Mouse (Mus musculus): ENCODE results near the gene Sgtb. TPM values are rescaled to one million over a fixed set of nuclear protein-coding genes. Genes with fewer than 3 reads are reported as not detected.

Sgtb gene
- polyA plus RNA-seq, 1 experiment from 2014 or later, result 4.9 TPM

- Histone ChIP-seq H3K27ac (ENCODE audit: low read length) (no peak overlapping the region), H3K4me1 (ENCODE audit: control insufficient read depth, insufficient read depth, low read length) (no peaks in the 10 kb centered on the region), H3K4me3 (replicated peaks; ENCODE audit: low read length) (no peak overlapping the region), H3K9ac (ENCODE audit: low read length) (no peak overlapping the region), H3K27me3 (ENCODE audit: control insufficient read depth, insufficient read depth, low read length) (no peaks in the 10 kb centered on the region), H3K9me3 (replicated peaks; ENCODE audit: control insufficient read depth, low read length) (no peaks in the 10 kb centered on the region), H3K36me3 (ENCODE audit: control insufficient read depth, insufficient read depth, low read length) (no peaks in the 10 kb centered on the region), H3K4me2 (ENCODE audit: low read depth, low read length) (no peak overlapping the region)
- peak; percentile 73; the same call in 1 of the 2 replicates for ATAC-seq (ENCODE audit: insufficient read depth, low FRiP score)
- 54% methylated on average over 10 of the region's 10 CpGs for WGBS
Measured at GRCm38 (mm10) chr13:104074731-104075130, 34.8 kb upstream of the Sgtb start.

DNA sequence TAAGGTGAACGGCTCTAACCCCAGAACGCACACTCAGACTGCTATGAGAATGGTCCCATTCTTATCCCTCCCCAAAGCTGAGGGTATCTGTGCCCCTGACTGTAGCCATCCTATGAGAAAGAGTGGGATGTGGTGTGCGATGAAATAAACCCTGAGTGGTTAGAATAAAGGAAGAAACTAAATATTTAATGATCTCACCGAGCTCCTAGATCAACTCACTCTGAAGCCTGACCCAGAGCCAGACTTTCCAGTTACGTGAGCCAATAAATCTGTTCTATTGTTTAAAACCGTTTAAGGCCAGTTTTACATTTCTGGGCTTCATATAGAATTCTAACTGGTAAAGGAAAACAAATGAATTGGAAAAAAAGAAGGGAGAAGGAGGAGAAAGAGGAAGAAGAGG is 32.5 kb upstream of the Sgtb start:
- H3K27ac ChIP-seq (ENCODE audit: low read length), result peak overlapping the region; percentile 5; the same call in 1 of the 2 replicates
- no peaks in the 10 kb centered on the region for H3K9me3 ChIP-seq (replicated peaks; ENCODE audit: control insufficient read depth, low read length)
- H3K4me2 ChIP-seq (ENCODE audit: low read depth, low read length), result no peak overlapping the region
- no peak for ATAC-seq (ENCODE audit: insufficient read depth, low FRiP score)
- no peaks in the 10 kb centered on the region for H3K36me3 ChIP-seq (ENCODE audit: control insufficient read depth, insufficient read depth, low read length)
- H3K4me3 ChIP-seq (replicated peaks; ENCODE audit: low read length), result no peak overlapping the region
- H3K4me1 ChIP-seq (ENCODE audit: control insufficient read depth, insufficient read depth, low read length), result no peaks in the 10 kb centered on the region
- H3K9ac ChIP-seq (ENCODE audit: low read length), result no peak overlapping the region
- no peaks in the 10 kb centered on the region for H3K27me3 ChIP-seq (ENCODE audit: control insufficient read depth, insufficient read depth, low read length)
- WGBS, result 50% methylated on average over 6 of the region's 6 CpGs

DNA sequence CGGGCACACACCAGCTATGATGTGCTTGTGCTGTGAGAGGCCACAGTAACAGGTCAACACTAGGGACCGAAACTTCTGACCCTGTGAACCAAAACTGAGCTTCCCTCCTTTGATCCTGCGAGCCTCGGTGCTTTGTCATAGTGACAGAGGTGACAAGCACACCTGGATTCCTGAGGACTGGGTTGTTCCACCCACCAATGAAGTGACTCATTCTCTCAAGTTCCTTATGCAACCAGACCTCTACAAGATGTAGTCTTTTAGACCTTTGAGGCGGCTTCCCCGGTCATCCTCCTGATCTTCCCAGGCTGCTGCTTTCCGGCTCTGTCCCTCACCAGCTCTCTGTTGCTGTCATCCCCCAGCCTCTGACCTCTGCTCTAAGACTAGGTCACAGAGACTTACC is 27.0 kb upstream of the Sgtb start:
- H3K4me3 ChIP-seq (replicated peaks; ENCODE audit: low read length), result no peak overlapping the region
- 68% methylated on average over 7 of the region's 7 CpGs for WGBS
- 0 out of 2 replicates have a peak, but pooled peaks cover 3% of the 10 kb centered on the region for H3K4me1 ChIP-seq (ENCODE audit: control insufficient read depth, insufficient read depth, low read length)
- H3K27ac ChIP-seq (ENCODE audit: low read length), result peak overlapping the region; percentile 7; the same call in 1 of the 2 replicates
- H3K36me3 ChIP-seq (ENCODE audit: control insufficient read depth, insufficient read depth, low read length), result no peaks in the 10 kb centered on the region
- no peaks in the 10 kb centered on the region for H3K27me3 ChIP-seq (ENCODE audit: control insufficient read depth, insufficient read depth, low read length)
- no peak overlapping the region for H3K9ac ChIP-seq (ENCODE audit: low read length)
- ATAC-seq (ENCODE audit: insufficient read depth, low FRiP score), result no peak
- H3K4me2 ChIP-seq (ENCODE audit: low read depth, low read length), result no peak overlapping the region
- H3K9me3 ChIP-seq (replicated peaks; ENCODE audit: control insufficient read depth, low read length), result no peaks in the 10 kb centered on the region

GRCm38 (mm10) chr13:104084600-104084999 is 24.9 kb upstream of the Sgtb start:
- no peak overlapping the region for H3K9ac ChIP-seq (ENCODE audit: low read length)
- H3K27me3 ChIP-seq (ENCODE audit: control insufficient read depth, insufficient read depth, low read length), result no peaks in the 10 kb centered on the region
- H3K27ac ChIP-seq (ENCODE audit: low read length), result no peak overlapping the region
- no peak overlapping the region for H3K4me2 ChIP-seq (ENCODE audit: low read depth, low read length)
- 0 out of 2 replicates have a peak, but pooled peaks cover 4% of the 10 kb centered on the region for H3K4me1 ChIP-seq (ENCODE audit: control insufficient read depth, insufficient read depth, low read length)
- H3K36me3 ChIP-seq (ENCODE audit: control insufficient read depth, insufficient read depth, low read length), result no peaks in the 10 kb centered on the region
- ATAC-seq (ENCODE audit: insufficient read depth, low FRiP score), result no peak
- no peaks in the 10 kb centered on the region for H3K9me3 ChIP-seq (replicated peaks; ENCODE audit: control insufficient read depth, low read length)
- H3K4me3 ChIP-seq (replicated peaks; ENCODE audit: low read length), result no peak overlapping the region
- 51% methylated on average over 2 of the region's 2 CpGs for WGBS

DNA sequence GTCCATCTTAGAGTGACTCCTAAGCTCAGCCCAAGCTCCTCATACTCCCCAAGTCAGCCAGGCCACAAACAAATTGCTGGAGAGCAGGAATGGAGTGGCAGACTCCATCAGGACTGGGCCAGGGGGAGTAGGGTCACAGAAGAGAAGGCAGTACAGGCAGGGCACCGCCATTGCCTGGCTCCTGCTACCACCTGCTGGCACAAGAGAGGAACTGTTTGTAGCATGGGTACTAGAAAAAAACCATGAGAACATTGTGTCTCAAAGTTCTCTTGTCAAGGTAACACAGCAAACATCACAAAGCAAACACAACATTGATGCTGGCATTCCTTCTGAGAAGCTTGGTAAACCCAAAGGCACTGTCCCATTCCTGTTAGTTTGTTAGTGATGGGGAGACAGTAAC is 20.2 kb upstream of the Sgtb start:
- Histone ChIP-seq H3K27ac (ENCODE audit: low read length) (no peak overlapping the region), H3K9me3 (replicated peaks; ENCODE audit: control insufficient read depth, low read length) (no peaks in the 10 kb centered on the region), H3K4me2 (ENCODE audit: low read depth, low read length) (no peak overlapping the region), H3K9ac (ENCODE audit: low read length) (no peak overlapping the region), H3K27me3 (ENCODE audit: control insufficient read depth, insufficient read depth, low read length) (no peaks in the 10 kb centered on the region), H3K36me3 (ENCODE audit: control insufficient read depth, insufficient read depth, low read length) (no peaks in the 10 kb centered on the region), H3K4me3 (replicated peaks; ENCODE audit: low read length) (no peak overlapping the region), H3K4me1 (ENCODE audit: control insufficient read depth, insufficient read depth, low read length) (0 out of 2 replicates have a peak, but pooled peaks cover 4% of the 10 kb centered on the region)
- peak; percentile 50; the same call in 1 of the 2 replicates for ATAC-seq (ENCODE audit: insufficient read depth, low FRiP score)
- WGBS, result 5% methylated on average over 1 of the region's 1 CpGs

DNA sequence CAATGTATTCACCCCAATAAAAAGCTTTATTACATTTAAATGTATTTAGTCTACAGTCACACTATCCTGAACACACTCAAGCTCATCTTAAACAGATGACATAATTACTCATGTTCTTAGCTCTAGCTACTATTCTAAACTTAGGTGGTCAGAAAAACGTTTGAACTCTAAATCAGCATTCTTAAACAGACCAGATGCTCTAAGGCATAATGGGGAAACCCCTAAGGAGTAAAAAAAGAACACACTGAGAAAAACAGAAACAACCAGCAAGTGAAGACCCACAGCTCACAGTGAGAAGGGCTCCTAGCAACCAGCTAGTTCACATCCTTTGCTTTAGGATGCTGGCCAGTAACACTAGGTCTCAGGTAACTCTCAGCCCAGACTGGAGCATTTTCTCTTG is 17.8 kb upstream of the Sgtb start:
- Histone ChIP-seq H3K9me3 (replicated peaks; ENCODE audit: control insufficient read depth, low read length) (no peaks in the 10 kb centered on the region), H3K27ac (ENCODE audit: low read length) (no peak overlapping the region), H3K36me3 (ENCODE audit: control insufficient read depth, insufficient read depth, low read length) (no peaks in the 10 kb centered on the region), H3K4me1 (ENCODE audit: control insufficient read depth, insufficient read depth, low read length) (0 out of 2 replicates have a peak, but pooled peaks cover 4% of the 10 kb centered on the region), H3K27me3 (ENCODE audit: control insufficient read depth, insufficient read depth, low read length) (no peaks in the 10 kb centered on the region), H3K4me3 (replicated peaks; ENCODE audit: low read length) (no peak overlapping the region), H3K9ac (ENCODE audit: low read length) (no peak overlapping the region), H3K4me2 (ENCODE audit: low read depth, low read length) (no peak overlapping the region)
- WGBS, result 9% methylated on average over 1 of the region's 1 CpGs
- no peak for ATAC-seq (ENCODE audit: insufficient read depth, low FRiP score)

- no peaks in the 10 kb centered on the region for H3K9me3 ChIP-seq (replicated peaks; ENCODE audit: control insufficient read depth, low read length)
- no peaks in the 10 kb centered on the region for H3K36me3 ChIP-seq (ENCODE audit: control insufficient read depth, insufficient read depth, low read length)
- H3K9ac ChIP-seq (ENCODE audit: low read length), result no peak overlapping the region
- no peak overlapping the region for H3K27ac ChIP-seq (ENCODE audit: low read length)
- no peaks in the 10 kb centered on the region for H3K27me3 ChIP-seq (ENCODE audit: control insufficient read depth, insufficient read depth, low read length)
- no peaks in the 10 kb centered on the region for H3K4me1 ChIP-seq (ENCODE audit: control insufficient read depth, insufficient read depth, low read length)
- no peak overlapping the region for H3K4me3 ChIP-seq (replicated peaks; ENCODE audit: low read length)
- peak; percentile 69; the same call in 1 of the 2 replicates for ATAC-seq (ENCODE audit: insufficient read depth, low FRiP score)
- 72% methylated on average over 11 of the region's 11 CpGs for WGBS
- H3K4me2 ChIP-seq (ENCODE audit: low read depth, low read length), result no peak overlapping the region
Measured at GRCm38 (mm10) chr13:104094531-104095385, 14.8 kb upstream of the Sgtb start.

- Histone ChIP-seq H3K4me1 (ENCODE audit: control insufficient read depth, insufficient read depth, low read length) (no peaks in the 10 kb centered on the region), H3K9me3 (replicated peaks; ENCODE audit: control insufficient read depth, low read length) (no peaks in the 10 kb centered on the region), H3K27me3 (ENCODE audit: control insufficient read depth, insufficient read depth, low read length) (no peaks in the 10 kb centered on the region), H3K9ac (ENCODE audit: low read length) (no peak overlapping the region), H3K36me3 (ENCODE audit: control insufficient read depth, insufficient read depth, low read length) (no peaks in the 10 kb centered on the region), H3K27ac (ENCODE audit: low read length) (no peak overlapping the region), H3K4me2 (ENCODE audit: low read depth, low read length) (no peak overlapping the region), H3K4me3 (replicated peaks; ENCODE audit: low read length) (no peak overlapping the region)
- WGBS, result 50% methylated on average over 7 of the region's 7 CpGs
- ATAC-seq (ENCODE audit: insufficient read depth, low FRiP score), result no peak
Measured at GRCm38 (mm10) chr13:104095955-104096354, 13.6 kb upstream of the Sgtb start.

- 92% methylated on average over 7 of the region's 7 CpGs for WGBS
- Histone ChIP-seq H3K9ac (ENCODE audit: low read length) (no peak overlapping the region), H3K36me3 (ENCODE audit: control insufficient read depth, insufficient read depth, low read length) (no peaks in the 10 kb centered on the region), H3K9me3 (replicated peaks; ENCODE audit: control insufficient read depth, low read length) (no peaks in the 10 kb centered on the region), H3K27ac (ENCODE audit: low read length) (no peak overlapping the region), H3K4me3 (replicated peaks; ENCODE audit: low read length) (no peak overlapping the region), H3K4me1 (ENCODE audit: control insufficient read depth, insufficient read depth, low read length) (no peaks in the 10 kb centered on the region), H3K27me3 (ENCODE audit: control insufficient read depth, insufficient read depth, low read length) (no peaks in the 10 kb centered on the region), H3K4me2 (ENCODE audit: low read depth, low read length) (no peak overlapping the region)
- ATAC-seq (ENCODE audit: insufficient read depth, low FRiP score), result no peak
Measured at GRCm38 (mm10) chr13:104097190-104097589, 12.4 kb upstream of the Sgtb start.
